Mouse (Mus musculus): Measurements from ENCODE around the gene Nlrx1. TPM values are rescaled to one million over a fixed set of nuclear protein-coding genes. Genes with fewer than 3 reads are reported as not detected.

Gene Nlrx1
- total RNA-seq, 2 experiments from 2014 or later = 13.8 to 15.3 TPM

DNA sequence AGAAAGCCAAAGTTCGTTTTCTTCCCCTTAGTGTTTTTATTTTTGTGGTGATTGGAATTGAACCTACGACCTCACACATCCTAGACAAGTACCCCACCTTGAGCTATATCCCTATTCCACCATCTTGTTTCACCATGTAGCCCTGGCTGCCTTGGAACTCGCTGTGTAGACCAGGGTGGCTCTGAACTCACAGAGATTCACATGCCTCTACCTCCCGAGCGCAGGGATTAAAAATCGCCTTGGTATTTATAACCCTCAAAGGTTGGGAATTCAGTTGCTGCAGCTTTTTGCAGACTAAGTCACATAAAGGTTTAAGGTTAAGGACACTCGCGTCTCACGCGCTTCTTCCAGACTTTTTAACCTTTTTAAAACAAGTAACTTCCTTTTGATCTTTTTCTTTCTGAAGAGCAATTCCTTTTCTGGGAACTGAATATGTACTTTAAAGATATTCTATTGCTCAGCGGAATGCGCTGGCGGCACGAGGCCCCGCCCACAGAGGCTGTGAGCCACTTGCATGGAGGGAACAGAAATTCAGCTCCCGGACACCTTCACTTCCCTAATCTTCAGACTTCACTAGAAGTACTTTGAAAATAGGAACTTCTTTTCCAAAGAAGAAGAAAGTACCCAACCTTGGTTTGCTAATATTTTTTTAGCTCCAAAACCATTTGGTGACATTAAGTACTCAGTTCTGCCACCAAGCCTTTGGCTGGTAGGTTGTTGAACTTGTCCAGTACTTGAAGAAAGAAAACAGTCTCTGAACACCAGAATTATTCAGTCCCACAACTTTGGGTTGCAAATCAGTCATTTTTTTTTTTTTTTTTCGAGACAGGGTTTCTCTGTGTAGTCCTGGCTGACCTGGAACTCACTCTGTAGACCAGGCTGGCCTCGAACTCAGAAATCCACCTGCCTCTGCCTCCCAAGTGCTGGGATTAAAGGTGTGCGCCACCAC lies 33.6 kb downstream of the Nlrx1 start:
- peak; percentile 60 for DNase-seq

DNA sequence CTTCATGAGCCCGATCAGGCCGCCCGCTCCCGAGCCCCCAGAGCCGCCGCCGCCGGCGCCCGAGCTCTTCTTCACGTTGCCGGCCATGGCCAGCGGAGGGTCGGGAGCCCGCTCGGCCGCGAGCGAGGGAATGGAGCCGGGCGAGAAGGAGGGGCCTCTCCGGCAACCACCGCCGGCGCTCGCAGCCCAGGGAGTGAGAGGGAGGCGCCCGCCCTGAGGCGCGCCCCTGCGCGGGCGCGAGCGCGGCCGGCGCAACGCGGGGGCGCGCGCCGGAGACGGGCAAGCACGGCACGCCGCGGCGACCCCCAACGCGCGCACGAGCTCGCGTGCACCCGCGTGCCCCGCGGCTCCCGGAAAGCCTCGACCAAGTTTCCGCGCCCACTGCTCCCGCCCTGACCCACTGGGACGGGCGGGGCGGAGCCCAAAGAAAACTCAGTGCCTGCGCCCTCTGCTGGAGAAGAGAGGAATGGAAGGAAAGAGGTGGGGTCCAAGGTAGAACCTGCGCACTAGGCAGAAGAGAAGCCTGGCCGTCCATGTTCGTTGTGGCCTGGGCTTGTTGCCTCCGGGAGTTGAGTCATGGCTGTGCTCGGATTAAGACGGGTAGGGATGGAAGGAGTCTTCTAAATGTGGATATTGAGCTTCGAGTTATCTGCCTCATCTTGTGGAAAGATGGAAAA lies 34.5 kb downstream of the Nlrx1 start, which contains the start of gene Cbl:
Gene Cbl (minus strand): TSS at position 248 of the 677 bp plus-strand sequence.
- DNase-seq = peak; percentile 100

DNA sequence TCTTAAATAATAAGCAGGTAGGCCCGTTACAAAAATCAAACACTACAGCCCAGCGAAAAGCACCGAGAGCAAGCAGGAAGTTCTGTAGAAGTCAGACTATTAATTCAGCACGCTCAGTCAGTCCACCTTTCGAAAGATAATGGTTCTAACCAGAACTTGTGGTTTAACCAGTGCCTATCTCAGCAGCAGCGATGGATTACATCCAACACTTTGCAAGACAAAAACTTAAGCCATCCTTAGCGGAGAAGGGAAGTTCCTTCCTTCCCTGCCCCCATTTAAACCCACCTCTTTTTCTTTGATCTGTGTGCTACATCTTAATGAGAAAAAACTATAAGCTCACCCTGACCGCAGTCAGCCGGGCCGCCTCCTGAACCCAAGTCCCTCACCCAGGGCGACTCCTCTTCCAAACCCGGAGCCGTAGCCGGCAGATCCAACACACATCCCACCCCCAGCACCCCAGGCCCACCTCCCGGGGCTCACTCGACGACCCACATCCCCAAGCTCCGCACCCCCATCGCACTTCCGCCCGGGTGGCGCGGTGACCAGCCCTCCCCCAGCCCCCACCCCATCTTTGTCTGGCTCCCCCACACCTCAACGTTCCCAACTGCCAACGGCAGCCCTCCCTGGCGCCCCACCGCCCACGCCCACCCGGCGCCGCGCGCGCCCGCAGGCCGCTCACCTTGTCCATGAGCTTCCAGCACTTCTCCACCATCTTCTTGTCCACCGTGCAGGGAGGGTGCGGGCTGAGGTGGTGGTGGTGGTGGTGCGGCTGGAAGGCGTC lies 35.2 kb downstream of the Nlrx1 start:
- DNase-seq = no peak

DNA sequence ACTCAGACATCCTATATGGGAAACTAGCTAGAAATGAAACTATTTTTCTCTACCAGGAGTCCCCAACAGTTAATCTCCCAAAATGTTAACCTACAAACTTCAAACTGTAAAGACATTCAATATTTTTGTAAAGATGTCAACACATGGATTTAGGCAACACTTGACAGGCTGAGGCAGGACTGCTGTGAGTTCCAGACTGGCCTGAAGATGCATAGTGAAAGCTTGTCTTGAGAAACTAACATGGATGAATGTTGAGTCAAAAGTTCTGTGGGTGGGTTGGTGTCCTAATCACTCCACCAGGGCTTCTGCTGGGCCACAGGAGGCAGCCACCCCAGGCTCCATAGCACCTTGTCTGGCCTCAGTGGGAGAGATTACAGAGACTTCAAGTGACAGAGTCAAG lies 36.8 kb downstream of the Nlrx1 start:
- no peak for DNase-seq

DNA sequence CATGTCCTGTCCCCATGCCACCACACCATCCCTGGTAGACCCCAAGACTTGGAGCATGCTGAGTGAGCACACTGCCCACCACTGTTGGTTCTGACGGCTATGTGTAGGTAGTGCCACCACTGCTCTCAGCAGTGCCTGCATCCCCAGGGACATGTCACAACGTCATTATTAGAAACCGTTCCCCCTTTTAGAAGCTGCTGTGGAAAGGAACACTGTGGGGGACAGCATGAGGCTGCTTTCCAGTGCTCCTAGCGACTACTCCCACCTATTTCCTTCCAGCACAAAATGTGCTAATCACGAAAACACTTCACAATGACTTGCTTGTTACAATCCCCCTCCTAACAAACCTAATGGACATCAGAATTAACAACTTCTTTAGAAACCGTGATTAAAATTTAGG lies 42.4 kb downstream of the Nlrx1 start:
- DNase-seq = no peak

DNA sequence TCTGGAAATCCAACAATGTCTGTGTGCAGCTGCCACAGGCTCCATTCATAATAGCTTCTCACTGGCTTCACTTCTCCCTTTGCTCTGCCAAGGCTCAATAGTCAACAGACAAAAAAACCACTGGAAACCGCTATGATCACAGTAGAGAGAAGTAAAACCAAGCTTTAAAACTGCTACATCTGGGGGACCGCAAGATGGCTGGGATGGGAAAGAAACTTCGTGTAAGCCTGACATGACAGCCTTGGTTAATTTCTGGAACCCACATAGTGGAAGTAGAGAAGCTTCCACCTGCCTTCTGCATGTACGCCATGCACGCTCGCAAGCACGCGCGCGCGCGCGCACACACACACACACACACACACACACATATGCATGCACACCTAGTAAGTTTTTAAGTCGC lies 54.9 kb downstream of the Nlrx1 start:
- DNase-seq = no peak

DNA sequence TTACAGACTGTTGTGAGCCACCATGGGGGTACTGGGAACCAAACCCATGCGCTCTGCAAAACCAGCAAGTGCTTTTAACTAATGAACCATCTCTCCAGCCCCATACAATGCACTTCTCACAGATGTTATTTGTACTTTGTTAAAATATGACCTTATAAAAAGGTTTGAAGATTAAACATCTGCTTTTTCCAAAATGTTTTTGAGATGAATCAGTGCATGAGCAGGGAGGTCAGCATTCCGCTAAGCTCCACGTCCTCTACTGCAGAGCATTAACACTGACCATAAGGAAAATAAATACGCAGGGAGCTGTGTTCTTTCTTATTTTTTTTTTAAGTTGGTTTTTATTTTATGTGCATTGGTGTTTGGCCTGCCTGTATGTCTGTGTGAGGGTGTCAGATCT lies 56.0 kb downstream of the Nlrx1 start:
- DNase-seq = no peak

DNA sequence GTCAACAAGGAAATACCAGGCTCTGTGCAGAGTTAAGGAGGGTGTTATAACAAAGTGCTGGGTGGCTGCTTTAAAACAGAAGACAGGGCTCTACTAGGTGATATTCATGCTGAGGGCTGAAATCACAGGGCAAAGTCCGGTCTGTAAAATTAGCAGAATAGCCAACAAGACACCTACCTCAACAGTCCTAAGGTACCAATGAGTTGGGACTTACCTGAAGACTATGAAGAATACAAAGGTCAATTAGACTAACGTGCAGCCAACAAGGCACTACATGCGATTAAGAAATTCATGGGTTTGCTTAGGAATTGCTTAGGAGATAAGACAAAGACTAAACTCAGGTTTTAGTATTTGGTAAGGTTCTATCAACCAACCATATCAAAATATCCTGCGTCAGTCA lies 59.0 kb downstream of the Nlrx1 start:
- no peak for DNase-seq

DNA sequence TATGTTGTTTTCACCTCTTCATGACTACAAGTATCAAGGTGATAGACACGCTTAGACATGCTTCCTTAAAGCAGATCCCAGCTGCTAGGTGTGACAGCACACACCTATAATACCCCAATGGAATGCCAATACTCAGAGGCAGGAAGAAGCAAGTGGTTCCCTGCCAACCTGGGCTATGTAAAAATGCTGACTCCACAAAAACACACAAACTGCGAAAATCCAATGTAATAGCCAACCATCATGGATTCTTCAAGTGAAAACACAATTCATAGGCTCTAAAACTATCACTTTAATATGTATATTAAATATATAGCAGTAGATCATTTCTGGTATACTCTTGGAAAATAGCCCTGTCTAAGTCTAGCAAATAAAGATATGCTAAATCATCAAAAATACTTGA lies 60.6 kb downstream of the Nlrx1 start:
- no peak for DNase-seq

Other genes with a start within 250 kb of the Nlrx1 start
- gene Thy1, start 225.2 kb downstream of the Nlrx1 start, total RNA-seq (2021) = 10 to 100 TPM; 16.2 to 18.8 TPM
- gene Usp2, start 201.6 kb downstream of the Nlrx1 start, total RNA-seq (2021) = 10 to 100 TPM; 72.6 to 79.0 TPM
- not detected for gene Mfrp, start 166.9 kb downstream of the Nlrx1 start, total RNA-seq (2021)
- 1 to 10 TPM; 8.5 to 9.7 TPM for gene C1qtnf5, start 161.4 kb downstream of the Nlrx1 start, total RNA-seq (2021)
- gene Gm49380, start 155.1 kb downstream of the Nlrx1 start, total RNA-seq (2021) = not detected
- 10 to 100 TPM; 22.3 to 24.7 TPM for gene Rnf26, start 155.1 kb downstream of the Nlrx1 start, total RNA-seq (2021)
- gene Mcam, start 134.1 kb downstream of the Nlrx1 start, total RNA-seq (2021) = 100 to 1,000 TPM; 204 to 213 TPM
- gene Cbl, start 34.5 kb downstream of the Nlrx1 start, total RNA-seq (2021) = 10 to 100 TPM; 28.5 to 28.8 TPM
- not detected for gene Ccdc153, start 27.9 kb downstream of the Nlrx1 start, total RNA-seq (2021)
- 1 to 10 TPM in 1 of 2 experiments, under 1 TPM in 1; 0.92 to 1.0 TPM for gene Pdzd3, start 17.1 kb downstream of the Nlrx1 start, total RNA-seq (2021)
- gene Abcg4, start 20.0 kb upstream of the Nlrx1 start, total RNA-seq (2021) = 1 to 10 TPM; 1.2 to 1.5 TPM
- gene Hinfp, start 37.1 kb upstream of the Nlrx1 start, total RNA-seq (2021) = 10 to 100 TPM; 15.4 to 16.3 TPM
- gene C2cd2l, start 51.7 kb upstream of the Nlrx1 start, total RNA-seq (2021) = 10 to 100 TPM; 16.3 to 16.5 TPM
- gene Dpagt1, start 57.4 kb upstream of the Nlrx1 start, total RNA-seq (2021) = 10 to 100 TPM; 24.1 to 25.0 TPM
- gene H2afx, start 66.1 kb upstream of the Nlrx1 start, total RNA-seq (2021) = 100 to 1,000 TPM; 157 to 164 TPM
- 10 to 100 TPM; 54.0 to 60.6 TPM for gene Hmbs, start 75.6 kb upstream of the Nlrx1 start, total RNA-seq (2021)
- 10 to 100 TPM; 20.9 to 21.6 TPM for gene Vps11, start 93.1 kb upstream of the Nlrx1 start, total RNA-seq (2021)
- 10 to 100 TPM; 42.1 to 45.8 TPM for gene Hyou1, start 110.9 kb upstream of the Nlrx1 start, total RNA-seq (2021)
- 10 to 100 TPM; 21.9 to 26.1 TPM for gene Slc37a4, start 128.3 kb upstream of the Nlrx1 start, total RNA-seq (2021)
- gene Rps25, start 138.5 kb upstream of the Nlrx1 start, total RNA-seq (2021) = 1,000 to 10,000 TPM; 1,107 to 1,153 TPM
- 10 to 100 TPM; 41.4 to 42.4 TPM for gene Trappc4, start 139.0 kb upstream of the Nlrx1 start, total RNA-seq (2021)
- gene Ccdc84, start 150.0 kb upstream of the Nlrx1 start, total RNA-seq (2021) = 10 to 100 TPM; 14.3 to 14.7 TPM
- not detected for gene Foxr1, start 172.5 kb upstream of the Nlrx1 start, total RNA-seq (2021)
- gene Upk2, start 186.4 kb upstream of the Nlrx1 start, total RNA-seq (2021) = not detected
- gene Bcl9l, start 214.2 kb upstream of the Nlrx1 start, total RNA-seq (2021) = 10 to 100 TPM; 56.8 to 64.0 TPM

Measured in heart, postnatal 4 days (tissue).